Mouse (Mus musculus) C2C12 (cell line): ENCODE measurements around the gene Ttbk1.

Experiments
- CEBPB ChIP-seq: IDR thresholded peaks from one replicate; pipeline ENCODE4 v1.6.1; 2011; ENCODE audit warnings: low read depth, mild to moderate bottlenecking, control low read depth, moderate library complexity
- CTCF ChIP-seq: IDR thresholded peaks from one replicate; pipeline ENCODE4 v1.5.1; 2011; ENCODE audit not compliant: control insufficient read depth, insufficient read depth, insufficient read length
- MAX ChIP-seq: IDR thresholded peaks from one replicate; pipeline ENCODE4 v1.6.1; 2011; ENCODE audit warnings: mild to moderate bottlenecking, control low read depth
- MYOD1 ChIP-seq: IDR thresholded peaks from one replicate; pipeline ENCODE4 v1.6.1; 2011; ENCODE audit warnings: low read depth; ENCODE audit not compliant: control insufficient read depth, insufficient read length
- USF1 ChIP-seq: IDR thresholded peaks from one replicate; pipeline ENCODE4 v1.6.1; 2011; ENCODE audit warnings: low read depth, mild to moderate bottlenecking, control low read depth, moderate library complexity

- no peak for TF ChIP-seq USF1
- TF ChIP-seq CTCF = no peak
- TF ChIP-seq CEBPB = no peak
- no peak for TF ChIP-seq MAX
- TF ChIP-seq MYOD1 = no peak
Observed at GRCm38 (mm10) chr17:46519971-46520370, 32.5 kb upstream of the Ttbk1 start.
